In the genomic region with DNA sequence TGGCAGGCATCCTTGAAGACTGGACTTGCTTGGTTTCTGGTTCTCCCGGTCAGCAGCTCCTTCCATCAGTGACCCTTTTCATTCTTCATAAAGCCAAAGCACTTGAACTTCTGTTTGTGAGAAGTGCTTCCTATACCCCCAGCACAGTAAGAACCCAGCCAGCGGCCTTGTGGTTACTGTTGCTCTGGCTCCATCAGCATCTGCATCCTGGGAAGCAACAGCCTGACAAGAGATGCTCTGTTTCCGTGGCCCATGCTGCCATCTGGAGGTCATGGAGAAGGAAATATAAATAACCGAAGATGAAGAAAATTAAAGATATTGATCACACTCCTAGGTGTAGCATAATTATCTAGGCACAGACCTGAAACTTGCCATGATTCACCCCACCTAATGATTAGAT, we compare ENCODE assay signal across 9 mouse cellular contexts.
DNase-seq lines count a peak whose midpoint lies in the region; ATAC-seq and TF ChIP-seq lines count a peak whose summit lies in the region.
"Had no signal": no experiment of that assay in that cellular context is flagged by ENCODE, and none has a peak within 500 bp of the region (broad histone marks: within the 10 kb centered on the region; RNA-seq: fewer than 3 reads in every experiment).

No protein-coding gene starts in this region.

- H3K9me3 ChIP-seq in kidney, postnatal 0 days (replicated peaks; ENCODE audit: low read length): no peaks in the 10 kb centered on the region

- ATAC-seq in kidney, postnatal 0 days (replicated peaks; ENCODE audit: low FRiP score, low read depth): no peak

- peak; percentile 40; the same call in 1 of the 2 replicates for TF ChIP-seq CTCF in testis, adult 2 months (IDR thresholded peaks at IDR 0.05; ENCODE audit: control insufficient read depth, insufficient read depth, insufficient replicate concordance, low read depth, low read length)
- peak; percentile 66; the same call in 1 of the 2 replicates for TF ChIP-seq CTCF in brain, embryonic 14.5 days (IDR thresholded peaks at IDR 0.05; ENCODE audit: borderline replicate concordance, extremely low read depth, insufficient read depth, insufficient read length)
- peak; percentile 73 for TF ChIP-seq CTCF in kidney, postnatal 0 days (IDR thresholded peaks at IDR 0.05; ENCODE audit: low read depth)
- peak; percentile 59 for TF ChIP-seq CTCF in lung, adult 2 months (IDR thresholded peaks at IDR 0.05; ENCODE audit: insufficient read depth, low read length)

- no peak overlapping the region for H3K4me3 ChIP-seq in testis, adult 2 months (ENCODE audit: control insufficient read depth, low read depth, low read length)
- no peak overlapping the region for H3K4me3 ChIP-seq in kidney, postnatal 0 days (replicated peaks; ENCODE audit: low read depth, low read length)
- H3K4me3 ChIP-seq in lung, adult 2 months (replicated peaks; ENCODE audit: extremely low read depth, low read depth, low read length): no peak overlapping the region
- H3K4me3 ChIP-seq: erythroblast, embryonic 14.5 days had no signal

- H3K27me3 ChIP-seq in testis, adult 2 months (ENCODE audit: control insufficient read depth, insufficient read depth, low read length): no peaks in the 10 kb centered on the region
- no peaks in the 10 kb centered on the region for H3K27me3 ChIP-seq in kidney, postnatal 0 days (ENCODE audit: insufficient read depth, low read length)

- H3K4me2 ChIP-seq in kidney, postnatal 0 days (ENCODE audit: low read length): no peak overlapping the region

- H3K9ac ChIP-seq in kidney, postnatal 0 days (ENCODE audit: low read depth, low read length): no peak overlapping the region

- WGBS in kidney, postnatal 0 days: 35% methylated on average over 4 of the region's 4 CpGs
- 27% methylated on average over 4 of the region's 4 CpGs for WGBS in lung, adult 2 months

- H3K36me3 ChIP-seq in testis, adult 2 months (ENCODE audit: control insufficient read depth, insufficient read depth, low read length): no peaks in the 10 kb centered on the region
- no peaks in the 10 kb centered on the region for H3K36me3 ChIP-seq in kidney, postnatal 0 days (ENCODE audit: insufficient read depth, low read length)

- DNase-seq in testis, postnatal 14 days (ENCODE audit: low spot score): no peak
- peak; percentile 88 for DNase-seq in brain, embryonic 14.5 days (ENCODE audit: low read depth)
- peak; percentile 57 to 63 for DNase-seq in frontal cortex, postnatal 36 days (ENCODE audit: low spot score in 2 of 2)
- peak; percentile 82 for DNase-seq in kidney, postnatal 0 days (ENCODE audit: low spot score)
- DNase-seq in lung, adult 2 months: peak; percentile 14
- DNase-seq in retina, adult 2 months (ENCODE audit: low read depth, low spot score): peak; percentile 39
- no peak for DNase-seq in c-Kit-positive CD71-positive TER-119-positive erythroid progenitor cells, embryonic 14.5 days (ENCODE audit: low spot score)

- no peaks in the 10 kb centered on the region for H3K4me1 ChIP-seq in testis, adult 2 months (ENCODE audit: control insufficient read depth, insufficient read depth, low read length)
- H3K4me1 ChIP-seq in kidney, postnatal 0 days (replicated peaks; ENCODE audit: insufficient read depth, low read length): no peaks in the 10 kb centered on the region
- no peaks in the 10 kb centered on the region for H3K4me1 ChIP-seq in lung, adult 2 months (ENCODE audit: control insufficient read depth, insufficient read depth, low read length)

- H3K27ac ChIP-seq in testis, adult 2 months (ENCODE audit: control insufficient read depth, insufficient read depth, low read depth, low read length): no peak overlapping the region
- no peak overlapping the region for H3K27ac ChIP-seq in kidney, postnatal 0 days

- no peak for TF ChIP-seq POLR2A in testis, adult 2 months (IDR thresholded peaks at IDR 0.05; ENCODE audit: control insufficient read depth, low read depth, low read length)
- TF ChIP-seq POLR2A in brain, embryonic 14.5 days (IDR thresholded peaks at IDR 0.05; ENCODE audit: borderline replicate concordance, extremely low read depth, insufficient read depth, insufficient read length, poor library complexity, severe bottlenecking): no peak
- TF ChIP-seq POLR2A in lung, adult 2 months (IDR thresholded peaks at IDR 0.05; ENCODE audit: borderline replicate concordance, extremely low read depth, low read depth, low read length): no peak

Comparison
In these comparisons a context has a peak if more than half of its experiments do, and no peak if none do; other contexts are left out.
1. DNase-seq: peak in brain, embryonic 14.5 days (single experiment), frontal cortex, postnatal 36 days (2 of 2), kidney, postnatal 0 days (single experiment), lung, adult 2 months (single experiment) and retina, adult 2 months (single experiment); none in testis, postnatal 14 days (single experiment) and c-Kit-positive CD71-positive TER-119-positive erythroid progenitor cells, embryonic 14.5 days (single experiment).
2. Peak in every context shown above with its lines, with median percentiles within 50 percentile points of each other: CTCF ChIP-seq.